Mouse (Mus musculus) brain, embryonic 14.5 days (tissue): ENCODE measurements at regions not wholly inside any gene's neighbourhood (a gene's known extent, or its start where the extent isn't known, plus 50 kb on each side); places are given as distances from the start of the nearest gene placed in this dataset.

Source experiments
- CTCF ChIP-seq: fragments of 200-500 bp; IDR thresholded peaks from 2 replicates; pipeline ENCODE4 v1.5.1; 2012; ENCODE audit warnings: inconsistent platforms, mild to moderate bottlenecking, moderate library complexity, borderline replicate concordance; ENCODE audit not compliant: insufficient read depth, insufficient read length; ENCODE audit errors: extremely low read depth
- POLR2A ChIP-seq: fragments of 200-500 bp; IDR thresholded peaks from 2 replicates; pipeline ENCODE4 v1.6.1; 2012; ENCODE audit warnings: mild to moderate bottlenecking, inconsistent platforms, borderline replicate concordance; ENCODE audit not compliant: poor library complexity, insufficient read depth, insufficient read length, severe bottlenecking; ENCODE audit errors: extremely low read depth

DNA sequence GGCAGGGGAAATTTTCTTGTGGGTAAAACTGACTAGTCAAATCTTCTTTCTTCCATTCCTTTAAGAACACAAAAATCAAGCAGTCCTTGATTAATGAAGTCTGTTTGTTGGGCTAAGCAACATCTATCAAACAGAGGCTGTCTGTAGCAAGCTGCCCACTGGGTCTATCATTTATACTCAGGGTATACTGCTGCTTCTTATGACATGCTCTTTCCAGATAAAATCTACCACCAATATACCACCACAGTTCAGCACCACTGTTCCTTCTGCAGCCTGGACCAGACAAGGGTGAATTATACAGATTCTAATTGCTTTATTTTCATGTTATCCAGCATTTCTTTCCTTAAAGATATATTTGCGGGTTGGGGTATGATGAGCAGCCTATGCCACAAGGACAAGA is 140.5 kb downstream of the Slc5a7 start:
- TF ChIP-seq CTCF, result no peak
- TF ChIP-seq POLR2A, result no peak
